Mouse (Mus musculus) C2C12 (cell line): Measurements from ENCODE around the gene Esx1.

Experiments
- CTCF ChIP-seq: IDR thresholded peaks from one replicate; pipeline ENCODE4 v1.5.1; 2011; ENCODE audit not compliant: control insufficient read depth, insufficient read depth, insufficient read length
- MAX ChIP-seq: IDR thresholded peaks from one replicate; pipeline ENCODE4 v1.6.1; 2011; ENCODE audit warnings: mild to moderate bottlenecking, control low read depth
- MYOD1 ChIP-seq: IDR thresholded peaks from one replicate; pipeline ENCODE4 v1.6.1; 2011; ENCODE audit warnings: low read depth; ENCODE audit not compliant: control insufficient read depth, insufficient read length
- MYOG ChIP-seq: IDR thresholded peaks from one replicate; pipeline ENCODE4 v1.6.1; 2011; ENCODE audit not compliant: control insufficient read depth, insufficient read length; ENCODE audit errors: extremely low read depth

GRCm38 (mm10) chrX:137165621-137166020 is 43.7 kb upstream of the Esx1 start:
- TF ChIP-seq MYOG (no peak), MAX (no peak), CTCF (no peak), MYOD1 (no peak)
